Mouse (Mus musculus): ENCODE measurements around the gene Fam222b.
A peak's percentile ranks its signal among the peaks of the same experiment; 100 is the strongest.

Gene Fam222b

DNA sequence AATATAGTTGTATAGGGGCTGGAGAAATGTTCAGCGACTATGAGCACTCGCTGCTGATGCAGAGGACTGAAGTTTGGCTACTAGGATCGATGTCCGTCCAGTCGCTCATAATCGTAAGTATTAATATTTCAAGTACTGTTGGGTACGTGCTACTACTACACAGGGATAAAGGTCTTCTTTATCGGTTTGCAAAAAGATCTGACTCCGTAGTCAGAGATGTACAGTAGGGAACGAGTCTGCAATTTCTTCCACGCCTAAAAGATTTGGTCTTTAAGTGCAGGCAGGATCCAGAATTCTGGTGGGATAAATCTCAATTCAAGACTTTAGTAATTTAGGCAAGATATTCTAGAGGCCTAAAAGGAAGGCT lies 340 bp upstream of the Fam222b start:
- no peak for DNase-seq

DNA sequence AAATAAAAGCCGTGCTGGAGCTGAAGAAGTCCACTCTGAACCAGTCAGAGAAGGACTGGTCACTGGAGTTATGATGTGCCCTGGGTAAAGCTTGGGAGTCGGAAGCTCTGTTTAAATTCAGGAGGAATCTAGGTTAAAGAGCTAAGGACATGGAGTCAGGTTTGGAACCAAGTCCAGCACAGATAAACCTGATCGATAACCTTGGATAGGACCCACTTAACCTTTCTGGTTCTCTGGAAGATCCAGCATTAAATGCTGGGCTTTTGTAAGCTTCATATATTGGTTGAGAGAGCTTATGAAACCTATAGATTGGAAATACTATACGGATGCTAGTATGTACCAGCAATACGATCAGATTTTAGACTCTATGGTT lies 670 bp downstream of the Fam222b start:
- no peak for DNase-seq

DNA sequence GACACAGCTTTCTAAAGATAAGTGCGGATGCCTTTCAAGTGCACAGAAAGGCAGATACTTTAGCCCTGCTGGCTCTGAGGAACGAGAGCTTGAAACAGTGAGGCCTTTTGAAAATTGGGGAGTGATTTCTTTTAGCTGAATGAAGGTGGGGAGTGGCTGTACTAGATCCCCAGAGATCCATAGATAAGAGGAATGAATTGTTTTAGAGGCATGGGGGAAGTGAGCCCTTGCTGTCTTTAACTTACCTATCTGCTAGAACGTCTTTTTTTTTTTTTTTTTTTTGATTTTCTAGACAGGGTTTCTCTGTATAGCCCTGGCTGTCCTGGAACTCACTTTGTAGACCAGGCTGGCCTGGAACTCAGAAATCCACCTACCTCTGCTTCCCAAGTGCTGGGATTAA lies 2.6 kb downstream of the Fam222b start:
- no peak for DNase-seq

DNA sequence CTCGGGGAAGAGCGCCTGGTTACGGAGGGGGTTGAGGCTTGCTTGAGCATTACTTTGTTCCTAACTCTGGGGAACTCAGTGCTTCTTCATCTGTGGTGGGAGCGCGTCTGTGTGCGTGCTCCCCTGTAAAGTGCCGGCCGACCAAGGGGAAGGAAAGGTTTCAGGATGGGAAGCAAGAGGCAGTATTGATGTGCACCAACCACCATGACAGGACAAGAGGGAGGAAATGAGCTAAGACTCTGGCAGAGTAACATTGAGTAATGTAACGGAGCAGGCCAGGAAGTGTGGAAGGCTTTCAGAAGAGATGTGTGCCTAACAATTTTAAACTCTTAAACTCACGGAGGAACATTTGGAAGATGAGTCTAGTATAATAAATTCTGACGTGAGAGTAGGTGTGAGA lies 6.3 kb downstream of the Fam222b start:
- DNase-seq = no peak

DNA sequence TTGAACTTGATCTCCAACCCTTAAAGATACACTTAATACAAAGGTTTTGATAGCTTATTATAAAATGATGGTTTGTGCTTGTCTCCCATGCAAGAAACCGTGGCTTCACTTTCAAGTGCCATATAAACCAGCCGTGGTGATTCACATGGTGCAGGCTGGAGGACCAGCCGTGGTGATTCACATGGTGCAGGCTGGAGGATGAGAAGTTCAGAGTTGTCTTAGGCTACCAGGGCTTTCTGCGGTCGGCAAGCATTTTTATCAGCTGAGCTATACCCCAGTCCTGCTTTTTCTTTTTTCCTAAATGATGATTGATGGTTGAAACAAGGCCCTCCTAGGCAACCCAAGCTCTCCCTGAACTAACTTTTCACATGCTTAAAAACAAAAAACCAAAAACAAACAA lies 7.7 kb downstream of the Fam222b start:
- no peak for DNase-seq

DNA sequence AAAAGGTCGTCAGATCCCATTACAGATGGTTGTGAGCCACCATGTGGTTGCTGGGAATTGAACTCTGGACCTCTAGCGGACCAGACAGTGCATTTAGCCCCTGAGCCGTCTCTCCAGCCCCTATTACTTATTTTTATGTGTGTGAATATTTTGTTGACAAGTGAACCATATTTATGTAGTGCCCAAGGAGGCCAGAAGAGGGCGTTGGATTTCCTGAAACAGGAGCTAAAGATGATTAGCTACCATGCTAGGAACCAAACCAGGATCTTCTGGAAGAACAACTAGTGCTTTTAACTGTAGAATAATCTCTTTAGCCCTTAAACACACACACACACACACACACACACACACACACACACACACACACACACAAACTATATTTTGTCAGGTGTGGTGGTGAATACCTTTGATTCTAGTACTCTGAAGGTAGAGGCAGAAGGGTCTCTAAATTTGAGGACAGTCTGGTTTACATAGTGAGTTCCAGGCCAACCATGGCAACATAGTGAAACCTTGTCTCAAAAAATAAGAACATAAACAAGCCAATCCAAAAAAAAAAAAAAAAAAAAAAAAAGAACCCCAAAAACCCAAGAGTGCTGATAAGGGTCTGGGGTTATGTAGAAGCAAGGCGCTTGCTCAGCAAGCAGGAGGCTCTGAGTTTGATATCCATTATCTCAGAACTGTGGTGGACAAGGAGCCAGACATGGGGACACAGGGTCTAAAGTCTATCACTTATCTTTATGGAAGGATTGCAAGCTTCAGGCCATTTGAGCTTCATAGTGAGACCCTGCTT lies 8.7 kb downstream of the Fam222b start:
- DNase-seq = no peak

DNA sequence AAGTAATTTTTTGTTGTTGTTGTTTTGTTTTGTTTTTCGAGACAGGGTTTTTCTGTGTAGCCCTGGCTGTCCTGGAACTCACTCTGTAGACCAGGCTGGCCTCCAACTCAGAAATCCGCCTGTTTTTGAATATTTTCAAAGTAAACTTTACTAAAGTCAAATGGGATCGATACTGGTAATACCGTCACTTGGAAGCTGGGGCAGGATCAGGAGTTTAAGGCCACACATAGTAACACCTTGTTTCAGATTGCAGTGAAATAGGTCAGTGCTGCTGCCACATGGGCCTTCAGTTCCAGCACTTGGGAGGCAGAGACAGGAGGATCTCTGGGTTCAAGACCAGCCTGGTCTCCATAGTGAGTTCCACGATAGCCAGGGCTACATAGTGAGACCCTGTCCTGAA lies 10.0 kb downstream of the Fam222b start:
- DNase-seq = no peak

DNA sequence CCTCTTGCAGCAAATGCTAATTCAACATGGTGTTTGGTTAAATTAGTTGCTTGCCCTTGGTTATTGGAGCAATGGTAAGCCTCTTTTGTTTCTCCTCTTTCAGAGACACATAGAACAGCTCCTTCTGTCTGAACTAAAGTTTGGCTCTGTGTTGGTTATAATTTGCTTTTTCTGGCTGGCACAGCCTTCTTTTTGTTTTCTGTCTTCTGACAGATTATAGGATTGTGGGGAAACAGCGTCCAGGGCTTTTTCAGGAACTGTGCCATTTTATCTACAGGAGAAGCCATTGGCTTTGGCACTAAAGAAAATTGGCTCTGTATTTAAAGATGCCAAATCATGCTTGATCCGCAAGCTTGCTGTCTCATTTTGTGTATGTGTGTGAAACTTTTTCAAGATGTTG lies 19.2 kb downstream of the Fam222b start:
- DNase-seq = no peak

DNA sequence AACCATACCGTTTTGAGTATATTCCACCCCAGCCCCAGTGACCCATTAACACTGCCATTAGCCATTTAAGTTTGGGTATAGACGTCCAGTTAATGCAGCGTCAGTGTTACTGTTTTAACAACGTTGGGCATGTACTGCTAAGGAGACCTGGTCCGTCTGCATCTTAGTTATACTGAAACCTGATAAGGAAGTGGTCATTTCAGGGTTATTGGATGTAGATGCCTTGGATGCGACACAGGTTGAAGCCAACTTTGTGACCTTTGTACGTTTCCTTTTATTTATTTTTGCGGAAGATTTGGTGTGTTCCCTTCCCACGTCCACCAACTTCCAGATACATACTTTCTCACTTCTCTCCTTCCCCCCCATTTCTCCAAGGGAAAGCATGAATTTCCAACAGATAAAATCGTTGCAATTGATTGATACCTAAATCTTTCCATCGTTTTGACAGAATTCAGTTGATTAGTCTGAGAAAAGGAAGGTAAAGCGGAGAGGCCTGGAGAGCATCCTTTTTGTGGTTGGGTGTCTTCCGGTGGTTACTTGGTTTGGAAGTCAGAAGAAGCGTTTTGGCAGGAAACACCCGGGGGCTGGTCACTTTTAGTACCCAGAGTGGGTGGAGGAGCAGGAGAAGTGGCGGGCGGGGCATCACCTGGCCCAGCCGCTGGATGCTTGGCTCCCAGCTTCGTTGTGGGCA lies 20.4 kb downstream of the Fam222b start:
- DNase-seq = no peak

DNA sequence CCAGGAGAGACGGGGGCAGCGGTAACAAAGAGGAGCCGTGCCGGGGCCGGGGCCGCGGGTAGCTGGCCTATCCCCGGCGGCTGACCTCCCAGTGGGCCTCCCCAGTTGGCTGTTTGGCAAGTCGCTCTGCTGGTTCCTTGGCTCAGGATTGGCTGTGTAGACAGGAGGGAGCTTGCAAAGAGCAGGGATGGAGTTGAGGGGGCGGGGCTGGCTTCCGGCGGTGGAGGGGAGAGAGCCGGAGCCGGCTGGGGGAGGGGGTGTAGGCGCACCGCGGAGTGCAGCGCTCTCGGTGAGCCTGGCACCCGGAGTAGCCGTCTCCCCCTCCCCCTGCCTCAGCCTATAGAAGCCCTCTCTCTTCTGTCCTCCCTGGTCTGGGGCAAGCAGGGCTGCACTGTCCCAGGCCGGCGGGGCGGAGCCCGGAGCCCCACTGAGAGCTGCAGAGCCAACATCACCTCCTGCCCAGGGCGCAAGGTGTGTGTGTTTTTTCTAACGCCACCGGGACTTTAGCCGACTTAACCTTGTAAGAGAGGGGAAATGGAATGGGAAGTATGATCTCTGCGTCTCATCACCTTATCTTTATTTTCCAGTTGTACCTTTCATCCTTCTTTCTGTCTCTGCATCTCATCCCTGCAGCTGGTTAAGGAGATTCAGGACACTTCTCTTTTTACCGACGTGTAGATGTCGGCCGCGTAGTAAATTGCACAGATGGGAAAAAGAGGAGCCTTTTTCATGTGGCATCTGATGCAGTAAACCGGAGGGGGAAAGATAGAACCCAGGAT lies 21.1 kb downstream of the Fam222b start:
- peak; percentile 96 for DNase-seq

DNA sequence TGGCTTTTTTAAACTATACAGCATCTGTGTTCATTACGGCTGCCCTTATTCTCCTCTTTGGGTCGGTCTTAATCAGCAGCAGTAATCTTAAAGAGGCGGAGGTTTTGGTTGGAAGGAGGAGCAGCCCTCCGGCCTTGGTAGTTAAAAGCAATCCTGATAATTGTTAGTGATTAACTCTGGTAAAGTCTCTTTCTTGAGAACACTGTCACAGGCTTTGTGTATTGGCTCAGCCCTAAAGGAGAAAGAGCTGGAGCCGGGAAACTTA lies 21.6 kb downstream of the Fam222b start:
- DNase-seq = no peak

DNA sequence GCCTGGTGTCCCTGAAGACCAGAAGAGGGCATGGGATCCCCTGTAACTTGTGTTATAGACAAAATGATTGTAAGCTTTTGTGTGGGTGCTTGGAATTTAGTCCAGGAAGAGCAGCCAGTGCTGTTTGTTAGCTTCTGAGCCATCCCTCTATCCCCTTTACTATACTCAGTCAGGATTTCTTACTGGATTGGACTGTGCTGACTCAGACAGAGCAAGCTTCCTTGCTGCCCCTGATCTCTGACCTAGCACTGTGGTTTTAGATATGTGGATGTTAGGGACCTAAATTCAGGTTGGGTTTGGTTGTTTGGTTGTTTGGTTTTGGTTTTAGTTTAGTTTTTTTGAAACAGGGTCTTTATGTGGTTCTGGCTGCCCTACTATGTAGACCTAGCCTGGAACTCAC lies 24.0 kb downstream of the Fam222b start:
- DNase-seq = no peak

DNA sequence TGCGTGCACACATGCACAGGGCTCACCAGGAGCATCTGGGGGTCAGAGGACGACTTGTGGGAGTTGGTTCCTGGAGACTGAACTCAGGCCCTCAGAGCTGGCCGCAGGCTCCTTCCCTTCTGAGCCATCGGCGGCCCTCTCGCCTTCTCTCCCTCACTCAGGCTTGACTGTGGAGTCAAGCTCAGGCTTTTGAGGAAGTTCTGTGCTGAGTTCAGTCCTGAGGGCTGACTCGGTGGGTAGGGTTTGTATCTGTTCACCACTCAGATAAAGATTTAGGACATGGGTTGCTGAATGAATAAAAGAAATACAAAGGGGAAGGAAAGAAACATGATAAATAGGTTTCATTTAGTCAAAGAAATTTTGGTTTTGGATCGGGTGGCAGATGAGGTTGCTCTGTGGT lies 25.4 kb downstream of the Fam222b start:
- no peak for DNase-seq

DNA sequence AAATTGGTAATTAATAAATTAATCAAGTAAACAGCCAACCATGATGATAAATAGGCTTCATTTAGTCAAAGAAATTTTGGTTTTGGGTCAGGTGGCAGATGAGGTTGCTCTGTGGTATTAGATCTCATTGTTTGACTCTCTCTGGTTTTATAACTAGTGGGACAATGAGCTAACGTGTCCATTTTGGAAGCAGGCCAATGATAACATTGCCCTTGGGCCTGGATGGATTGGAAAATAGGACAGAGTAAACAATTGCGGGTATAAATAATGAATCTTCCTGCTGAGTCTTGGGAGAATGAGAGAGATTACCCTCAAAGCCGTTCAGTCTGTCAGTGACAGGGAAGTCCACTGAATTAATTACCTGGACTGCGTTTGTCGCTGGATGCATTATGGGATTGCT lies 26.7 kb downstream of the Fam222b start:
- peak; percentile 39 for DNase-seq

DNA sequence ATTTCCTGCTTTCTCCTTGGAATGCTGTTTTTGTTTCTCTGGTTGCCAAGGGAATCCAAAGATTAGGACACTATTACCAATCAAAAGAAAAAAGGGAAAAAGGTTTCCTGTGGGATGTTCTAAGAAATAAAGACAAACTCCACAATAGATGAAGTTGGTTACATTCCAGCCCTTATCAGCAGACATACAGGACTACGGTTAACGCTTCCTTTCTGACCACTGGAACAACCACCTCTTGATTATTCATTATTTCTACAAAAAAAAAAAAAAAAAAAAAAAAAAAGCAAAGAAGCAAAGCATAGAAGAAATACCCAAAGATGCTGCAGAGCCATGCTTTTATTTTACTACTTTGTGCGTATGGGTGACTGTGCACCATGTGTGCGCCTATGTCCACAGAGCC lies 28.4 kb downstream of the Fam222b start:
- no peak for DNase-seq

DNA sequence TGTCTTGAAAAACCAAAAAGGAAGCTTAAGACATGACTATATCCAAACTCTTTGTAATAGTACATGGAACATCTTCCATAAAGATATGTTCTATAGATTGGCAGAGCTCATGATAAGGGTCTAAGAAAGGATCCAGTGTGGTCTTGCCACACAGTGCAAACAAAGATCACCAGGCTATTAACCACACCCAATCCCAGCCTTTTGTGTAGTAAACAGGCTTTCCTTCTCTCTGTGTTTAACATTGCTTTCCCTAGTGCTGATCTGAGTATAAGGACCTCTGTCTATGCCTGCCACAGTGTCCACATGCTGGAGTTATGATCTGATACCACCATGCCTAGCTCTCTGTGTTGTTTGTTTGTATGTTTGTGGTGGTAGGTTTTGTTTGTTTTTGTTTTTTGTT lies 29.3 kb downstream of the Fam222b start:
- DNase-seq = no peak

DNA sequence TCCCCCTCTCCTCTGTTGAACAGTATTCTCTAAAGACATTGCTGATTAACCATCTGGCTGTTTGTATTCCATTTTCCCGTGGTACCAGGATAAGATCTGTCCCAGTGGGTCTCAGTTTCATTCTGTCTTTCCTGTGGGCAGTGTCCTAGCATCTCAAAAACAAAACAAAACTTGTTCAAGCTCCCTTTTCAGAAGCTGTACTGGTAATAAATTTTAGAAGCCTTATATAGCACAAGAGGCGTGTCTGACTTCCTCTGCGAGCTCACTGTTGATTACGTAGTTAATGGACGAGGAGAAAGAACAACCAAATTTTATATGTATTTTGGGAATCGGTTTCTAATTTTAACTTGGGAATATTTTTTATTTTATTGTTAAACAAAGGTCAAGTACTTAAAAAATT lies 31.2 kb downstream of the Fam222b start:
- no peak for DNase-seq

DNA sequence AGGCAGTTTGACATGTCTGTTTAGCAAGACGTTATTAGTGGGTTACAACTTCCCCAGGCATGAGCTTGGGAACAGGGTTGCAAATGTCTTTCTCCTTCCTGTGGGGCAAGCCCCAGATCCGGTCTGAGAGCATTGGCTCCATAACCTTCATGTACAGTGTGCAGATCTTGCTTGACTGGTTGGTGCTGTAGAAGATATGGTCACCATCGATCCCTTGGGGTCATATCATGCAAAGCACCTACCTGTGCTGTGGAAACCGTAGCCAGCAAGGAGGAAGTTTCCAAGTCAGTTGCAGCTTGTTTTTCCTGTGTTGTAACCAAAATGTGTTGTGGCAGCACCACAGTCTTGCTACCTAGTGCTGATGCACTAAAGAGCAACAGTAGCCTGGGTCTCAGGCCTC lies 32.3 kb downstream of the Fam222b start:
- no peak for DNase-seq

DNA sequence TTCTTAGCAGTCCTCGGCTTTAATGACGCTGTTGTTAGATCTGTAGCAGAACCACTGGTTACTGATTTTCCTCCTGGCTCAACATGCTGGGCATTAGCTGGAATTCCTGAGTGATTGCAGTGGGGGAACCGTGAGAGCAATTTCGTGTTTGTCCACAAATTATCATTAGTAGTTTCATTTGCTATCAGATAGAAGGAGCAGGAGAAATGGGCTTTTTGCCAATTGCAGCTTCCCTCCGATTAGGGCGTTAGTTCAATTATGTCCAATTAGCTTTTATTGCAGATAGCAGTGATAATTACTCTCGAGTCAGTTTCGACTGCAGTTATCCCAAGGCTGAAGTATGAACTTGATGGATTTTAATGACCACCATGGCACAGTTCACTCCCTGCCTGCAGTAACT lies 35.0 kb downstream of the Fam222b start:
- no peak for DNase-seq

DNA sequence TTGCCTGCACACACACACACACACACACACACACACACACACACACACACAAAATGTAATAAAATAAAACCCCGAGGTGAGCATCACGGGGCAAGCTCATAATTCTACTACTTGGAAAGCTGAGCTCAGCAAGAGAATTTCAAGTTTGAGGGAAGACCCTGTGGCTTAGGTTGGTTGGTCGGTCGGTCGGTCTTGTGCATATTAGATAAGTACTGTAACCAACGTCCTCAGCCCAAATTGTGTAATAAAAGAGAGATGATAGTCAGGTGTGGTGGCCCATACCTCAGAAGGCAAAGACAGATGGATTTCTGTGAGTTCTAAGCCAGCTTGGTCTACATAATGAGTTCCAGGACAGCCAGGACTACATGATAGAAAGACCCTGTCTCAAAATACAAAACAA lies 39.5 kb downstream of the Fam222b start:
- DNase-seq = no peak

DNA sequence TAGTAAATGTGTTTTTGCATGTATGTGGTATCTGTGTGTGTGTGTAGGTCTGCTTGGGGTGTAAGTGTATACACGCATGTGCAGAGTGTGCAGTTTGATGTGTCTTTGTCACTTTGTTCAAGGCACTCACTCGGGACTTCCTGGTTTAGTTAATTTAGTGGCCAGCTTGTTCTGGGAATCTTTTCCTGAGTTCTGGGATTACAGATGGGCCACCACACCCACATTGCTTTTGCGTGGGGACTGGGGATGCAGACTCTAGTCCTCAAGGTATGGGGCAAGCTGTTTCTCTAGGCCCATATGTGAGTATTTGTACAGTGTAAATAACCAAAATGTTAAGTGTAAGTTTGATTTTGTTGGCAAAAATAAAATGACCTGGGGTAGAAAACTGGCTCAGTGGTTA lies 39.9 kb downstream of the Fam222b start:
- no peak for DNase-seq

DNA sequence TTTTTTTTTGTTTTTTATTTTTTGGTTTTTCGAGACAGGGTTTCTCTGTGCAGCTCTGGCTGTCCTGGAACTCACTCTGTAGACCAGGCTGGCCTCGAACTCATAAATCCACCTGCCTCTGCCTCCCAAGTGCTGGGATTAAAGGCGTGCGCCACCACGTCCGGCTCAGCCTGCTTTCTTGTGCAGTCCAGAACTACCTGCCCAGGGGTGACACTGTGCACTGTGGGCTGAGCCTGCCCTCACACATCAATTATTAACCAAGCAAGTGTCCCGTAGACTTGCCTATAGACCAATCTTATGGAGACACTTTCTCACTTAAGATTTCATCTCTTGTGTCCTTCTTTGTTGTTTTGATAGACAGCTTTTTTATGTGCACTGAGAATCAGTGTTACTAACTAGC lies 40.9 kb downstream of the Fam222b start:
- DNase-seq = peak; percentile 46

DNA sequence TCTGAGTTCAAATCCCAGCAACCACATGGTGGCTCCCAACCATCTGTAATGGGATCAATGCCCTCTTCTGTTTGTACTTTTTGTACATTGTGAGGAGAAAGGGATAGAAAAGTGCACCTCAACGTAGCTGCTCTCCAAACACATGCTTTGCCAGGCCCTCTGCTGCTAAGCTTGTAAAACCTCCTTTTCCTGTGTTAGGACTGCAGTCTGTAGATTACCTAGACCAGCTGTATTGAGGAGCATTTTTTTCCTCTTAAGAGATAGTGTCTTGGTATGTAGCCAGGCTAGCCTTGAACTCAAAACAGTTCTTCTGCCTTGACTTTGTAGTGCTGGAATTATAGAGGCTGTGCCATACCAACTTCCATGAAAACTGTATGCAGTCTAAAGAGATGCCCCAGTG lies 41.7 kb downstream of the Fam222b start:
- DNase-seq = no peak

DNA sequence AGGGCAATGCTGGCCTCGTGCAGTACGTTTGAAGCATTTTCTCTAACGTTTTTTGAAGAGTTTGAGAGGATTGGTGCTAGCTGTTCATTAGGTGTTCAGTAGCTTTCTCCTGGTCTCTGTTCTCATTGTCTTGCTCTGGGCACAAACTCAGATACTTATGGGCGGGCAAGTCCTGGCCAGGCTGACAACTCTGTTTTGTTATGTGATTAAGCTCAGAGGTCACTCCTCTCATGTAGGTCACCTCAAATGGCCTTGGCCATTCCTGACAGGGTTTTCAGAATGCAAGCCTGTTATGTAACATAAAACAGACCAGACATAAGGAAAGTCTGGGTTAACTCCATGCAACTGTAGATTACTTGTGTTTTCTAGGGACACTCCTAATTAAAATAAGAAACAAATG lies 43.1 kb downstream of the Fam222b start:
- DNase-seq = peak; percentile 76

DNA sequence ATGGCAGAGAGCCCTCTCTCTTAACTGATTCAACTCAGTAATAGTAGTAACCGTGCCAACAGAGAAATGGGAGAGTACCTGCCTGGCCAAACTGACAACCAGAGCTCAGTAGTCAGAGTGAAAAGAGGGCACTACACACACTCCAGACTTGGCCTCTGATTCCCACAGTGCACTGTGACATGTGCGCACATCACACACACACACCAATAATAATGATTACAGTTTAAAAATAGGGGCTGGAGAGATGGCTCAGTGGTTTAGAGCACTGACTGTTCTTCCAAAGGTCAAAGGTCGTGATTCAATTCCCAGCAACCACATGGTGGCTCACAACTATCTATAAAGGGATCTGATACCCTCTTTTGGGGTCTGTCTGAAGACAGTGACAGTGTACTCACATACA lies 43.6 kb downstream of the Fam222b start:
- no peak for DNase-seq
